Comparison of ENCODE assay signal across 8 mouse cellular contexts in genomic region chr1:136414798-136415755, GRCm38 (mm10). TPM values are rescaled to one million over a fixed set of nuclear protein-coding genes. Genes with fewer than 3 reads are reported as not detected.
DNase-seq lines count a peak whose midpoint lies in the region; ATAC-seq and TF ChIP-seq lines count a peak whose summit lies in the region.

Gene Ddx59, plus strand, starts transcription at chr1:136415271.

- H3K27me3 ChIP-seq in Patski: no peaks in the 10 kb centered on the region
- no peaks in the 10 kb centered on the region for H3K27me3 ChIP-seq in hindbrain, embryonic 15.5 days

- no peaks in the 10 kb centered on the region for H3K9me3 ChIP-seq in hindbrain, embryonic 15.5 days

- in situ Hi-C loops in Patski (cut with MboI; ENCODE audit: low pct_unique_long_range_greater_than_20kb): loop anchor here (5.0 kb wide), 1 partner anchor 68 kb away; the partner anchor contains the start of gene Camsap2

- peak within 1 kb of the TSS; percentile 67 for H3K4me3 ChIP-seq in hindbrain, embryonic 15.5 days

- POLR2A ChIA-PET in Patski (lab: Charles Lee): interaction anchor here (1.0 to 1.5 kb wide), 5 partner anchors 10 to 69 kb away, joined by 3 to 7 read pairs (median 3); partner anchors contain the start of gene Camsap2

- CTCF ChIA-PET in Patski (lab: Charles Lee): interaction anchor here (0.6 to 1.4 kb wide), 4 partner anchors 13 to 70 kb away, joined by 3 read pairs; no protein-coding TSS in a partner anchor

- no peak for TF ChIP-seq CTCF in Patski (IDR thresholded peaks at IDR 0.05)

- H3K9ac ChIP-seq in hindbrain, embryonic 15.5 days: peak within 1 kb of the TSS; percentile 79

- peak within 1 kb of the TSS; percentile 62 for H3K4me2 ChIP-seq in hindbrain, embryonic 15.5 days

- DNase-seq in Patski (ENCODE audit: low read depth, low spot score): peak; percentile 71
- DNase-seq in cerebellum, postnatal 14 days: peak; percentile 97 to 99
- peak; percentile 95 to 97 for DNase-seq in frontal cortex, postnatal 25 days (ENCODE audit: low spot score in 2 of 2)
- peak; percentile 94 for DNase-seq in left cerebral cortex, adult 11 months (ENCODE audit: low spot score)
- peak; percentile 98 to 99 for DNase-seq in lung, postnatal 4 days
- DNase-seq in retina, postnatal 7 days (ENCODE audit: low read depth, low spot score): peak; percentile 86
- DNase-seq in urinary bladder, adult 2 months (ENCODE audit: low spot score): peak; percentile 100

- WGBS in hindbrain, embryonic 15.5 days: 3% methylated on average over 78 of the region's 78 CpGs

- ATAC-seq in Patski: peak; percentile 95
- ATAC-seq in hindbrain, embryonic 15.5 days (ENCODE audit: low FRiP score, low read depth): peak; percentile 99

- H3K4me1 ChIP-seq in hindbrain, embryonic 15.5 days (replicated peaks): peaks cover 6% of the 10 kb centered on the region

- peaks cover 2% of the 10 kb centered on the region; the same call in 1 of the 2 replicates for H3K36me3 ChIP-seq in hindbrain, embryonic 15.5 days

- peak within 1 kb of the TSS; percentile 98 for H3K27ac ChIP-seq in hindbrain, embryonic 15.5 days (replicated peaks)

RNA-seq across cellular contexts. Expression of gene Ddx59, which starts in this region (rescaled TPM):
- 15.7 TPM for polyA plus RNA-seq in Patski (2021)
- polyA plus RNA-seq in hindbrain, embryonic 15.5 days (2015; fragmentation: Nextera tagmentation; extraction: Ambion mirVana): 15.8 and 19.5 TPM in 2 replicates
- polyA plus RNA-seq in urinary bladder, adult 2 months (2012; rRNA removed): 8.2 and 9.6 TPM in 2 replicates

Comparison
In these comparisons a context has a peak if more than half of its experiments do, and no peak if none do; other contexts are left out.
1. Peak in every context shown above with its lines: DNase-seq, ATAC-seq, H3K4me3 ChIP-seq and H3K27ac ChIP-seq.